ENCODE assay signal across 18 mouse cellular contexts in the genomic region with DNA sequence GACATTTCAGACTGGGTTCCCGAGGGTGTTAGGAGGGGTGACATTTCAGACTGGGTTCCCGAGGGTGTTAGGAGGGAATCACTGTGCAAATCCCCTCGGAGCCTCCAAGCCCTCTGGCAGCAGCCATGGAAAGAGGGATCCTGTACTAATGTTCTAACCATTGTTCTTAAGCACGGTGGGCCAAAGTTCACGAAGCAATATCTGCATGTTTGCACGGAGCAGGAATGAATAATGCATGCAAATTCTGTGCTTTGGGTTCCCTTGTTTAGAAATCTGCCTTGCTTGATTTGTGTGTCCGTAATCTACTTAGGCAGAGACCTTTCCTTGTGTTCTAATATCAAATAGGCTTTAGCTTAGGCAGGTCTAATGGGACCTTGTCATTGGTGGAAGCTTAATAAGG. TPM values are rescaled to one million over a fixed set of nuclear protein-coding genes. Genes with fewer than 3 reads are reported as not detected.
DNase-seq lines count a peak whose midpoint lies in the region; ATAC-seq lines count a peak whose summit lies in the region.
"Had no signal": no experiment of that assay in that cellular context is flagged by ENCODE, and none has a peak within 500 bp of the region (broad histone marks: within the 10 kb centered on the region; RNA-seq: fewer than 3 reads in every experiment).

No protein-coding gene starts in this region.

- H3K4me2 ChIP-seq in embryonic facial prominence, embryonic 13.5 days = peak overlapping the region; percentile 5; the same call in 1 of the 2 replicates
- no peak overlapping the region for H3K4me2 ChIP-seq in midbrain, embryonic 11.5 days
- H3K4me2 ChIP-seq in midbrain, embryonic 15.5 days = no peak overlapping the region; the same call in 1 of the 2 replicates
- H3K4me2 ChIP-seq: forebrain, embryonic 12.5 days; heart, embryonic 12.5 days; hindbrain, embryonic 14.5 days; intestine, embryonic 15.5 days had no signal

- no peak overlapping the region for H3K27ac ChIP-seq in embryonic facial prominence, embryonic 13.5 days
- no peak overlapping the region; the same call in 1 of the 2 replicates for H3K27ac ChIP-seq in embryonic facial prominence, embryonic 10.5 days (replicated peaks)
- no peak overlapping the region for H3K27ac ChIP-seq in midbrain, embryonic 11.5 days (ENCODE audit: low read depth, low read length)
- no peak overlapping the region for H3K27ac ChIP-seq in midbrain, embryonic 15.5 days
- H3K27ac ChIP-seq: forebrain, embryonic 12.5 days; heart, adult 2 months; hindbrain, embryonic 10.5 days; hindbrain, embryonic 14.5 days; intestine, embryonic 15.5 days had no signal

- no peaks in the 10 kb centered on the region for H3K27me3 ChIP-seq in embryonic facial prominence, embryonic 13.5 days
- no peaks in the 10 kb centered on the region for H3K27me3 ChIP-seq in embryonic facial prominence, embryonic 10.5 days (replicated peaks; ENCODE audit: low read depth, poor library complexity, severe bottlenecking)
- no peaks in the 10 kb centered on the region for H3K27me3 ChIP-seq in midbrain, embryonic 11.5 days (ENCODE audit: control insufficient read depth, insufficient read depth, low read length)
- no peaks in the 10 kb centered on the region for H3K27me3 ChIP-seq in midbrain, embryonic 15.5 days (replicated peaks)
- H3K27me3 ChIP-seq: forebrain, embryonic 12.5 days; heart, embryonic 12.5 days; intestine, embryonic 15.5 days had no signal

- H3K4me3 ChIP-seq in embryonic facial prominence, embryonic 13.5 days = no peak overlapping the region
- no peak overlapping the region for H3K4me3 ChIP-seq in embryonic facial prominence, embryonic 10.5 days
- H3K4me3 ChIP-seq in midbrain, embryonic 11.5 days (ENCODE audit: low read depth, low read length) = no peak overlapping the region
- H3K4me3 ChIP-seq in midbrain, embryonic 15.5 days = no peak overlapping the region
- H3K4me3 ChIP-seq: forebrain, embryonic 12.5 days; heart, adult 2 months; heart, embryonic 12.5 days; hindbrain, embryonic 10.5 days; intestine, embryonic 15.5 days had no signal

- no peak for ATAC-seq in embryonic facial prominence, embryonic 13.5 days (ENCODE audit: insufficient number of reproducible peaks, insufficient read depth, low FRiP score, low TSS enrichment, low read depth)
- peak; percentile 42; the same call in 1 of the 2 replicates for ATAC-seq in midbrain, embryonic 11.5 days (ENCODE audit: low FRiP score)
- ATAC-seq in midbrain, embryonic 15.5 days (replicated peaks) = no peak
- ATAC-seq: intestine, embryonic 15.5 days had no signal

- no peak overlapping the region for H3K9ac ChIP-seq in embryonic facial prominence, embryonic 13.5 days
- H3K9ac ChIP-seq in midbrain, embryonic 11.5 days (ENCODE audit: low read length) = no peak overlapping the region
- H3K9ac ChIP-seq in midbrain, embryonic 15.5 days = no peak overlapping the region
- H3K9ac ChIP-seq: forebrain, embryonic 12.5 days; heart, embryonic 12.5 days; hindbrain, embryonic 14.5 days; intestine, embryonic 15.5 days had no signal

- 57% methylated on average over 7 of the region's 7 CpGs for WGBS in embryonic facial prominence, embryonic 13.5 days
- WGBS in embryonic facial prominence, embryonic 10.5 days = 79% methylated on average over 7 of the region's 7 CpGs
- WGBS in midbrain, embryonic 11.5 days = 42% methylated on average over 7 of the region's 7 CpGs
- WGBS in midbrain, embryonic 15.5 days = 30% methylated on average over 7 of the region's 7 CpGs

- peaks cover 13% of the 10 kb centered on the region for H3K4me1 ChIP-seq in embryonic facial prominence, embryonic 13.5 days
- peaks cover 4% of the 10 kb centered on the region; the same call in 1 of the 2 replicates for H3K4me1 ChIP-seq in embryonic facial prominence, embryonic 10.5 days
- no peaks in the 10 kb centered on the region for H3K4me1 ChIP-seq in midbrain, embryonic 11.5 days (ENCODE audit: control insufficient read depth, insufficient read depth, low read length)
- H3K4me1 ChIP-seq in midbrain, embryonic 15.5 days = peaks cover 8% of the 10 kb centered on the region; the same call in 1 of the 2 replicates
- H3K4me1 ChIP-seq: heart, embryonic 12.5 days; intestine, embryonic 15.5 days had no signal

- DNase-seq in embryonic facial prominence, embryonic 10.5 days (ENCODE audit: low spot score) = no peak
- DNase-seq in midbrain, embryonic 11.5 days (ENCODE audit: low spot score, missing footprints) = no peak
- peak; percentile 53 for DNase-seq in retina, adult 2 months (ENCODE audit: low read depth, low spot score)
- no peak for DNase-seq in retina, embryonic 14.5 days (ENCODE audit: low spot score)
- DNase-seq in retina, postnatal 7 days (ENCODE audit: low read depth, low spot score) = peak; percentile 48
- no peak for DNase-seq in layer of hippocampus, postnatal 36 days
- DNase-seq: adrenal gland, adult 2 months; adrenal gland, postnatal 25 days; cerebellum, adult 8-10 months; cerebellum, postnatal 14 days; heart, adult 2 months had no signal

- H3K36me3 ChIP-seq in embryonic facial prominence, embryonic 13.5 days = no peaks in the 10 kb centered on the region
- no peaks in the 10 kb centered on the region for H3K36me3 ChIP-seq in embryonic facial prominence, embryonic 10.5 days (replicated peaks)
- no peaks in the 10 kb centered on the region for H3K36me3 ChIP-seq in midbrain, embryonic 11.5 days (ENCODE audit: control insufficient read depth, insufficient read depth, low read length)
- H3K36me3 ChIP-seq in midbrain, embryonic 15.5 days (replicated peaks) = no peaks in the 10 kb centered on the region
- H3K36me3 ChIP-seq: forebrain, embryonic 12.5 days; heart, embryonic 12.5 days; hindbrain, embryonic 10.5 days; intestine, embryonic 15.5 days had no signal

- no peaks in the 10 kb centered on the region for H3K9me3 ChIP-seq in embryonic facial prominence, embryonic 13.5 days
- no peaks in the 10 kb centered on the region for H3K9me3 ChIP-seq in embryonic facial prominence, embryonic 10.5 days
- no peaks in the 10 kb centered on the region for H3K9me3 ChIP-seq in midbrain, embryonic 11.5 days (ENCODE audit: control insufficient read depth, low read length)
- no peaks in the 10 kb centered on the region for H3K9me3 ChIP-seq in midbrain, embryonic 15.5 days
- H3K9me3 ChIP-seq: forebrain, embryonic 12.5 days; heart, embryonic 12.5 days; hindbrain, embryonic 10.5 days; intestine, embryonic 15.5 days had no signal

RNA-seq across cellular contexts. Expression of a gene that starts 55.9 kb away (rescaled TPM):
- 49.5 and 51.5 TPM in 2 replicates for polyA plus RNA-seq in embryonic facial prominence, embryonic 13.5 days (2015; fragmentation: Nextera tagmentation; extraction: Ambion mirVana)
- polyA plus RNA-seq in embryonic facial prominence, embryonic 10.5 days (2016; fragmentation: Nextera tagmentation; extraction: Ambion mirVana) = 50.3 and 53.0 TPM in 2 replicates
- polyA plus RNA-seq in midbrain, embryonic 11.5 days (2014; fragmentation: Nextera tagmentation; extraction: Ambion mirVana) = 54.8 and 62.8 TPM in 2 replicates
- 37.0 and 41.3 TPM in 2 replicates for polyA plus RNA-seq in midbrain, embryonic 15.5 days (2015; fragmentation: Nextera tagmentation; extraction: Ambion mirVana)
- total RNA-seq in layer of hippocampus, postnatal 36 days (2021) = 10 to 100 TPM; 53.7 to 60.4 TPM

Comparison
In these comparisons a context has a peak if more than half of its experiments do, and no peak if none do; other contexts are left out.
1. DNase-seq: peak in retina, adult 2 months (single experiment) and retina, postnatal 7 days (single experiment); none in embryonic facial prominence, embryonic 10.5 days (single experiment), midbrain, embryonic 11.5 days (single experiment), retina, embryonic 14.5 days (single experiment) and layer of hippocampus, postnatal 36 days (0 of 2).